Mouse (Mus musculus) ZHBTc4 (cell line): ENCODE data around the gene Olfr1039.
"Not testable (repeated sequence)": the region's sequence is repeated elsewhere in the genome, so short reads cannot be mapped to it uniquely, and the experiment has no call there.

Source experiments
- DNase-seq: peaks from one replicate; pipeline ENCODE4 v3.0.0-alpha.2; 2011; ENCODE audit warnings: low read depth, low spot score

Olfr1039 gene

DNA sequence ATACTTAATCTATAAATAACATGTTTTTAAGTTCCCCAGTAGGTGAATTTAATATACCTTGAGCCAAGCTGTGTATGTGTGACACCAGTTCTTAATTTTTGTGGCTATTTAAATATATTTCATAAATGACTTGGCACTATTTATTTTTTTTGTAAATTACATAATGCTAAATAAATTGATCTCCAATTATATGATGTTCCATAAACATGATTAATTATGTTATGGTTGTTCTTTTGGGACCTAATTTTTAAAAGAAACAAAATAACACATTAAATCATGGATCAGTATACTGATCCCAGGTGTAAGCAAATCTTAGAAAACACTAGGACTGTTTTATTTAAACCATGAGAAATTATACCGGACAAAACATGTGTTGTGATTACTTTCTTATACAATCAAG, at the start of gene Olfr1039:
Gene Olfr1039, minus strand, starts transcription at position 101 of the 400 bp plus-strand sequence.
- DNase-seq, result no peak

DNA sequence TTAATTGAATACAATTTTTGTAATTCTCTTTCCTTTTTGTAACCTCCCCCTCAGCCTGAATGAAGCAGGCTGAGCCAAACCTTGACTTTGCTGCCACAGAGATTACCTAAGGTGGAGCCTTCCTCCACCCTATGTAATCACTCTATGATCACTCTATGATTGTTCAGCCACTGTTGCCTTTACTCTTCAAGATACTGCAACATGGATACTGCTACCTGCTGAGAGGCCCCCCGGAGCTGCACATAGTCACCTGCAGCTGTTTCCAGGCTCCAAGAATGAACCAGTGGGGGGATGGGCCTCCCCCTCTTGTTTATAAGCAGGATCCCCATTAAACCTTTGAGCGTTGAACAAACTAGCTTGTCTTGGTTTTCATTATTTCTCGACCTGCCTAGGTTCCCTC, 44.2 kb upstream of the Olfr1039 start:
- DNase-seq, result peak; percentile 78

DNA sequence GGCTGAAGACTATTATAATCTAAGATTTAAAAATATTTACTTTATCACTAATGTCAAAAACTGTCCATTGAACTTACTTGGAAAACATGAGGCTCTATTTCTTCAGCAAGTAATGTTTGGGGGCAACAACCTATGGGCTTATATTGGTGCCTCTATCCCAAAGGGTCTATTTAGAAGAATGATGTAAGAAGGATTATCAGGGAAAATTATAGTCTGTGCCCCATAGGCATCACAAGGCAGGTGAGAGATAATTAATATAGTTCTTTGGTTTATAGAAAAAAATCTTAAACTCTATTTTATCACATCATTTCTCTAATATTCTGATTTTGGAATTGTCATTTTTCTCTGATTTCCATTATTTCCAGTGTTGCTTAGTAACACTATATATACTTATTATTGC, 42.0 kb upstream of the Olfr1039 start, which contains the start of gene Olfr1044:
Gene Olfr1044, minus strand, starts transcription at position 101 of the 400 bp plus-strand sequence.
- DNase-seq, result no peak

DNA sequence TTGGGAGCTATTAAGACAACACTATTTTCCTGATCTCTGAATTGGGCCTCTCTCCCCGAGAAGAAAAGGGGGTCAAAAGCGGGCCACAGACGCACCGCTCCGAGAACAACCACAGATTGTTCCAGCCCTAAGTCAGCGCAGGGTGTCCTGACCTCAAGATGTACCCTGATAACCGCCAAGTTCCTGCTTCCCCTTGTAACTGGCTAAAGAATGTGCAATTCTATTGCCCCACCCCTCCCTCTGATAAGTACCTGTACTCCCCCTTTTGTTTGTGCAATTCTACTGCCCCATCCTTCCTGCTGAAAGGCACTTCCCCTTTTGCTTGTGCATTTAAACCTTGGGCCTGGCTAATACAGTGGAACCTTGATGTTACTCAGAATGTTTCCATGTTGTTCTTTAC, 39.7 kb upstream of the Olfr1039 start:
- peak; percentile 71 for DNase-seq

DNA sequence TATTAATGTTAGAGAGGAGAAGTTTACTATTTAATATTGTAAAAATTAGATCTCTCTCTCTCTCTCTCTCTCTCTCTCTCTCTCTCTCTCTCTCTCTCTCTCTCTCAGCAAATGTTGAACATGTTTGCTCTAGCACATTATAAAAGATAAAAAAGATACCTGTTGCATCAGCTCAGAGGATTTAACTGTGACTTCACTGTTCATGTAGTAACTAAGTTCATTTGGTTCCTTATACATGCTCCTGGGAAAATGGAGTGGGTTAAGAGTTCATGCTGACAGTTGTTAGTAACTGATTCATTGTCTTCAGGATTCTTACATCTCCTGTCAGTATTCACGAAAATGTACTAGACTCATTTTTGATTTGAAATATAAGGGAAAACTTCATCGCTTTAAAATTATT, 31.7 kb upstream of the Olfr1039 start, which contains the start of gene Olfr1043:
Gene Olfr1043, minus strand, starts transcription at position 101 of the 400 bp plus-strand sequence.
- DNase-seq, result no peak

DNA sequence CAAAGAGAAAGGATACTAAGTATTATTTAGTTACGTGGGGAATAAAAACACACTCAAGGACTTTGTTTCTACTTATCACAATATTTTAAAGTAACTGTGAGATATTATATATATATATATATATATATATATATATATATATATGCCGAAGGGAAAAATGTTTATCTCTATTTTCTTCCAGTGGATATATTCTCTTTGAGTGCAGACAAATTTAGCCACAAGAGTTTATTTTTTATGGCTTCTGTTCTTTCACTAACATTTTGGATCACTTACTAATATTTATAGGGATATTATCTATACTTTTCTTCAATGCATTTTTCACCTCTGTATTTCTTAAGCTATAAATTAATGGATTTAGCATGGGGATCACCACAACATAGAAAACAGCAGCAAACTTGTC, 26.0 kb upstream of the Olfr1039 start, which contains the start of gene Olfr1042:
Gene Olfr1042, minus strand, starts transcription at position 101 of the 400 bp plus-strand sequence.
- DNase-seq, result no peak

DNA sequence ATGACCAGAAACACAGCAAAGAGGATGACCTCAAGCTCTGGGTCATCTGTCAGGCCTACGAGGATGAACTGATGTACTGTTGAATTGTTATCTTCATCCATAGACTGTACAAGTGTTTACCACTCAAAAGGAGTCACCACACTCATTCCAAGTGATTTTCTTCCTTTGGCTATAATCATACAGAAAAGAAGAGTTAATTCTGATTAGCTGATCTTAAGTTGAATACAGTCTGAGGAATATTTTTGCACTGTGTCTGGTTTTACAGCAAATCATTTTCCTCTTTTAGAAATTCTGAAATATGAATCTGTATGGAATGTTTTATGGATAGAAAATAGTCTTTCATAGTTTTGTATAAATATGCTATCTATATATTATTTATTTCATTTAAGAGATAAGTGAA, 10.9 kb upstream of the Olfr1039 start, which contains the start of gene Olfr1040:
Gene Olfr1040, minus strand, starts transcription at position 101 of the 400 bp plus-strand sequence.
- DNase-seq, result no peak

DNA sequence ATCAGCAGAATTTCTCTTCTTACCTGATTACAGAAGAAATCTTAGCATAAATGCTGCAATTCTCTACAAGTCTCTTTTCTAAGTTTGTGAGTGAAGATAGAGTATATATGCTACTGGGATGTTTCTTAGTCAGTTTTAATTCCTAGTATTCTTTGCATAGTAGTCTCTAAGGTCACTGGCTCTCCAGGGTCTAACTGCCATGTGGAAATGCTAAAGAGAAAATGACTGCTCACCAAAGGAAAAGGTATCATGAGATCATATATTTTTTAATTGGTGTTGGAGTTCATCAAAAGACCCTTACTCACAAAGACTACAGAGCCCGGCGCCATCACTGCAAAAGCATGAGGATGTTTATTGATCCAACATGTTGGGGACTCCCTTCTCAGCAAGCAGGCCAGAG, 48.4 kb downstream of the Olfr1039 start, which contains the start of gene Olfr1037:
Gene Olfr1037, minus strand, starts transcription at position 101 of the 400 bp plus-strand sequence.
- no peak for DNase-seq

DNA sequence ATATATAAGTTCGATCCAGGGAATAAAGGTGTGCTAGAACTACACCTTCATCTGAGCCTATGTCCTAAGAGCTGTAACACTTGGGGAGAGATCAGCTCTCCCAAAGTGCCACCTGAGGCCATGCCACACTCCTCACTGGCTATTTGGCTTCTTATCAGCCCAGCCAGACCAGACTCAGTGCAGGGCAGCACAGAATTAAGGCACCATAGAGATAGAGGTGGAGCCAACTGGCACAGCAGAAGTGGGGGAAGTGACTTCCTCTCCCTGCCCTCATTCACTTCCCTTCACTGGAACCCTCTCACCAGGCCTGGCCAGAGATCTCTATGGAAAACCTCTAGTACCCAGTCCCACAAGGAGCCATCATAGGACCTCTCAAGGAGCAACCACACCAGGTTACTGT, 55.2 kb downstream of the Olfr1039 start:
- not testable (repeated sequence) for DNase-seq
